Mouse (Mus musculus): ENCODE data around the gene Pcyt2. TPM values are rescaled to one million over a fixed set of nuclear protein-coding genes. Genes with fewer than 3 reads are reported as not detected.
A peak's percentile ranks its signal among the peaks of the same experiment; 100 is the strongest.

The Pcyt2 gene
- polyA plus RNA-seq (2012; rRNA removed), result 247 and 260 TPM in 2 replicates

- Histone ChIP-seq H3K27ac (ENCODE audit: control insufficient read depth, insufficient read depth, low read length) (no peak within 1 kb of the TSS), H3K4me1 (replicated peaks; ENCODE audit: control insufficient read depth, insufficient read depth, low read length) (peaks cover 11% of the 10 kb centered on the region), H3K27me3 (ENCODE audit: control insufficient read depth, insufficient read depth, low read length) (no peaks in the 10 kb centered on the region), H3K4me3 (ENCODE audit: control insufficient read depth, insufficient read depth, low read length) (peak within 1 kb of the TSS; percentile 73), H3K36me3 (ENCODE audit: control insufficient read depth, insufficient read depth, low read length) (peaks cover 25% of the 10 kb centered on the region)
- DNase-seq, result peak; percentile 92
- under 1% methylated on average over 56 of the region's 56 CpGs for WGBS
- TF ChIP-seq CTCF (IDR thresholded peaks at IDR 0.05; ENCODE audit: borderline replicate concordance, control insufficient read depth, extremely low read depth, insufficient read depth, low read length, poor library complexity) (no peak), POLR2A (IDR thresholded peaks at IDR 0.05; ENCODE audit: control insufficient read depth, extremely low read depth, insufficient read depth, low read length, poor library complexity) (peak; percentile 68; the same call in 1 of the 2 replicates)
Measured at GRCm38 (mm10) chr11:120617519-120618112, at the start of gene Pcyt2. TSS of gene Pcyt2 (minus strand) at chr11:120617936.

GRCm38 (mm10) chr11:120666617-120667016 is 48.9 kb upstream of the Pcyt2 start:
- TF ChIP-seq POLR2A (IDR thresholded peaks at IDR 0.05; ENCODE audit: control insufficient read depth, extremely low read depth, insufficient read depth, low read length, poor library complexity) (no peak), CTCF (IDR thresholded peaks at IDR 0.05; ENCODE audit: borderline replicate concordance, control insufficient read depth, extremely low read depth, insufficient read depth, low read length, poor library complexity) (no peak)
- peaks cover 4% of the 10 kb centered on the region for H3K27me3 ChIP-seq (ENCODE audit: control insufficient read depth, insufficient read depth, low read length)
- WGBS, result 78% methylated on average over 3 of the region's 3 CpGs
- no peaks in the 10 kb centered on the region for H3K4me1 ChIP-seq (replicated peaks; ENCODE audit: control insufficient read depth, insufficient read depth, low read length)
- no peak overlapping the region for H3K4me3 ChIP-seq (ENCODE audit: control insufficient read depth, insufficient read depth, low read length)
- no peaks in the 10 kb centered on the region for H3K36me3 ChIP-seq (ENCODE audit: control insufficient read depth, insufficient read depth, low read length)
- DNase-seq, result no peak
- H3K27ac ChIP-seq (ENCODE audit: control insufficient read depth, insufficient read depth, low read length), result no peak overlapping the region

- DNase-seq, result no peak
- no peak for TF ChIP-seq POLR2A (IDR thresholded peaks at IDR 0.05; ENCODE audit: control insufficient read depth, extremely low read depth, insufficient read depth, low read length, poor library complexity)
- no peak for TF ChIP-seq CTCF (IDR thresholded peaks at IDR 0.05; ENCODE audit: borderline replicate concordance, control insufficient read depth, extremely low read depth, insufficient read depth, low read length, poor library complexity)
- Histone ChIP-seq H3K4me3 (ENCODE audit: control insufficient read depth, insufficient read depth, low read length) (no peak overlapping the region), H3K27me3 (ENCODE audit: control insufficient read depth, insufficient read depth, low read length) (peaks cover 13% of the 10 kb centered on the region), H3K27ac (ENCODE audit: control insufficient read depth, insufficient read depth, low read length) (no peak overlapping the region), H3K4me1 (replicated peaks; ENCODE audit: control insufficient read depth, insufficient read depth, low read length) (peaks cover 6% of the 10 kb centered on the region), H3K36me3 (ENCODE audit: control insufficient read depth, insufficient read depth, low read length) (no peaks in the 10 kb centered on the region)
- WGBS, result 92% methylated on average over 3 of the region's 3 CpGs
Measured at GRCm38 (mm10) chr11:120665406-120665805, 47.7 kb upstream of the Pcyt2 start.

- H3K4me3 ChIP-seq (ENCODE audit: control insufficient read depth, insufficient read depth, low read length), result no peak overlapping the region
- peaks cover 25% of the 10 kb centered on the region for H3K27me3 ChIP-seq (ENCODE audit: control insufficient read depth, insufficient read depth, low read length)
- TF ChIP-seq CTCF (IDR thresholded peaks at IDR 0.05; ENCODE audit: borderline replicate concordance, control insufficient read depth, extremely low read depth, insufficient read depth, low read length, poor library complexity) (no peak), POLR2A (IDR thresholded peaks at IDR 0.05; ENCODE audit: control insufficient read depth, extremely low read depth, insufficient read depth, low read length, poor library complexity) (no peak)
- H3K27ac ChIP-seq (ENCODE audit: control insufficient read depth, insufficient read depth, low read length), result no peak overlapping the region
- peaks cover 14% of the 10 kb centered on the region for H3K4me1 ChIP-seq (replicated peaks; ENCODE audit: control insufficient read depth, insufficient read depth, low read length)
- no peak for DNase-seq
- no peaks in the 10 kb centered on the region for H3K36me3 ChIP-seq (ENCODE audit: control insufficient read depth, insufficient read depth, low read length)
- 97% methylated on average over 5 of the region's 5 CpGs for WGBS
Measured at GRCm38 (mm10) chr11:120663714-120664113, 46.0 kb upstream of the Pcyt2 start.

- no peak for TF ChIP-seq CTCF (IDR thresholded peaks at IDR 0.05; ENCODE audit: borderline replicate concordance, control insufficient read depth, extremely low read depth, insufficient read depth, low read length, poor library complexity)
- TF ChIP-seq POLR2A (IDR thresholded peaks at IDR 0.05; ENCODE audit: control insufficient read depth, extremely low read depth, insufficient read depth, low read length, poor library complexity), result no peak
- no peaks in the 10 kb centered on the region for H3K36me3 ChIP-seq (ENCODE audit: control insufficient read depth, insufficient read depth, low read length)
- H3K4me1 ChIP-seq (replicated peaks; ENCODE audit: control insufficient read depth, insufficient read depth, low read length), result peaks cover 14% of the 10 kb centered on the region
- H3K4me3 ChIP-seq (ENCODE audit: control insufficient read depth, insufficient read depth, low read length), result no peak overlapping the region
- no peak overlapping the region for H3K27ac ChIP-seq (ENCODE audit: control insufficient read depth, insufficient read depth, low read length)
- H3K27me3 ChIP-seq (ENCODE audit: control insufficient read depth, insufficient read depth, low read length), result peaks cover 25% of the 10 kb centered on the region
- no peak for DNase-seq
- 89% methylated on average over 6 of the region's 6 CpGs for WGBS
Measured at GRCm38 (mm10) chr11:120662759-120663158, 45.0 kb upstream of the Pcyt2 start.

- no peak for TF ChIP-seq CTCF (IDR thresholded peaks at IDR 0.05; ENCODE audit: borderline replicate concordance, control insufficient read depth, extremely low read depth, insufficient read depth, low read length, poor library complexity)
- TF ChIP-seq POLR2A (IDR thresholded peaks at IDR 0.05; ENCODE audit: control insufficient read depth, extremely low read depth, insufficient read depth, low read length, poor library complexity), result no peak
- DNase-seq, result no peak
- WGBS, result 3% methylated on average over 35 of the region's 35 CpGs
- Histone ChIP-seq H3K4me3 (ENCODE audit: control insufficient read depth, insufficient read depth, low read length) (peak within 1 kb of the TSS; percentile 15), H3K4me1 (replicated peaks; ENCODE audit: control insufficient read depth, insufficient read depth, low read length) (peaks cover 14% of the 10 kb centered on the region), H3K36me3 (ENCODE audit: control insufficient read depth, insufficient read depth, low read length) (no peaks in the 10 kb centered on the region), H3K27ac (ENCODE audit: control insufficient read depth, insufficient read depth, low read length) (no peak within 1 kb of the TSS), H3K27me3 (ENCODE audit: control insufficient read depth, insufficient read depth, low read length) (peaks cover 25% of the 10 kb centered on the region)
Measured at GRCm38 (mm10) chr11:120661076-120661460, 43.3 kb upstream of the Pcyt2 start, which contains the start of gene Notum. TSS of gene Notum (minus strand) at chr11:120661175.
